Mouse (Mus musculus): ENCODE data around the gene Gm10053. TPM values are rescaled to one million over a fixed set of nuclear protein-coding genes. Genes with fewer than 3 reads are reported as not detected.
A peak's percentile ranks its signal among the peaks of the same experiment; 100 is the strongest.

Gene Gm10053
- total RNA-seq, 2 experiments from 2014 or later: 512 to 650 TPM

DNA sequence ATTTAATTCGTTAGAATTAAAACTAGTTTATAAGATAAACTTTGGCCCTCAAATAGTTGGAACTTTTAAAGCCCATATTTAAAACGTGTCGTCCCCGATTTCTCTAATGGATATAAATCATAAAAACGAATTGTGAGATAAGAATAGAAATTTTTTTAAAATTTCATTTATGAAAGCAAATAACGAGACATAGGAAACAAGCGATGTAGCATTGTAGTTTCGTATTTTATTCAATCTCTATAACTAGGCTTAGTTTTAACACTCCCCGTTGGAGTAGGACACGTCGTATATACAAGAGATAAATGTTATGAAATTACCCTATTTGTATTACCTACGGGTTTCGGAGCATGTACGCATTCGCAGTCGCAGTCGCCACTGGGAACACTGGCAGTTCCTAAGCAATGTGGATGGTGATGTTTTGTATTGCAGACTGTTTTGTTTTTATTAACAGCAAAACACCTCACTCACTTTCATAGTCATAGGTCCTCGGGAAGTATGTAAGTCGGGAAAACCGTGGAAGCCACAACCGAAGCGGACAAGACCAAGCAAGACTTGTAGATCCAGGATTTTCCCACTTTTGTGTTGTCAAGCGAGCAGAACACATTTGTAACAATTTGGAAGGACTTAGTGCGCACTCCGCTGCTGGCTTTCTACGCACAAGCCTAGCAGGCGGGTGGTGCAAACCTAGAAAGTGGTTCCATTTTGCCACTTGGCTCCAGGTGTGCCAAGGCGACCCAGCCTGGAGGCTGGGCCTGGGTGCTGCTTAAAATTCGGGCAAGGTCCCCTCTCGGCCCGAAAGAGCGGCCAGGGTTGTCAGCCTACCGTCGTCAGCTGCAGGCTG is 23.5 kb downstream of the Gm10053 start:
- no peak for DNase-seq
- intact Hi-C loops (cut with DNase I; ENCODE audit: low total_unique reads): no loop called here

GRCm38 (mm10) chr19:24899578-24900544 is 24.4 kb downstream of the Gm10053 start:
- DNase-seq: peak; percentile 9
- intact Hi-C loops (cut with DNase I; ENCODE audit: low total_unique reads): no loop called here

- DNase-seq: no peak
- intact Hi-C loops (cut with DNase I; ENCODE audit: low total_unique reads): no loop called here
Observed at GRCm38 (mm10) chr19:24900581-24901220, 25.2 kb downstream of the Gm10053 start, which contains the start of gene Foxd4. TSS of gene Foxd4 (minus strand) at chr19:24901197.

- intact Hi-C loops (cut with DNase I; ENCODE audit: low total_unique reads): no loop called here
- no peak for DNase-seq
Observed at GRCm38 (mm10) chr19:24901666-24902065, 26.2 kb downstream of the Gm10053 start.

DNA sequence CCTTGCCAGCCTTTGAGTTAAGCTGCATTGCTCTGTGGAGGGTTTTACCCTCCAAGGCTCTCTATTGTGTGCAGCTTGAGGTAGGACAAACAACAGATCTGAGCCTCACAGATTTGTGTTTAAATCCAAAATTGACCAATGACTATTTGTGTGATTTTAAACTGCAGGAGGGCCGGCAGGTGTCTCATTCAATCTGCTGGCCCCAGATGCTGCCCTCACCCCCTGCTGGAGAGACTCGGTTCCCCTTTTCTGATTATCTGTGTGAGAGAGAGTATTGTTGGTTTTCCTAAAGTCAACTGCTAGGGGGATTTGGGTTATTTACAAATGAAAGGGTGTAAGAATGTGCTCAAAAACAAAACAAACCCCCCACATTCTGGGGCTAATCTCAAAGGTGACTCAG is 26.8 kb downstream of the Gm10053 start:
- intact Hi-C loops (cut with DNase I; ENCODE audit: low total_unique reads): no loop called here

DNA sequence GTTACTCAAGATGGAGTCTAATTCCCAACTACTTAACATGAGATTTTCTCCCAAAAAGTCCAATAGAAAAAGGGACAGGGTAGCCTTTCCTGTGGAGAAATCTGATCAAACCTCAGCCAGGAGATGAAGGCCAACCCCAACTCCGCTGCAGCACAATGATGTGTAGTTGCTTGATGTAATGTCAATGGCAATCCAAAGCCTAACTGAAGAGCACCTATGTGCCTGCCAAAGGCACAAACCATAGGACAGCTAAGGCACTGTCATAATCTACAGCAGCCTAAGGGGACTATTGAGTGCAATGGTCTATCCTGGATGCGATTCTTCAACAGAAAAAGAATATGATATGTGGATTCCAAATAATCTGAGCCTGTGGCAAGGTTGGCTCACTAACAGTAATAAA is 27.3 kb downstream of the Gm10053 start:
- intact Hi-C loops (cut with DNase I; ENCODE audit: low total_unique reads): no loop called here
- no peak for DNase-seq

More for the DNA sequence above, 26.8 kb downstream of the Gm10053 start:
- DNase-seq: no peak

DNA sequence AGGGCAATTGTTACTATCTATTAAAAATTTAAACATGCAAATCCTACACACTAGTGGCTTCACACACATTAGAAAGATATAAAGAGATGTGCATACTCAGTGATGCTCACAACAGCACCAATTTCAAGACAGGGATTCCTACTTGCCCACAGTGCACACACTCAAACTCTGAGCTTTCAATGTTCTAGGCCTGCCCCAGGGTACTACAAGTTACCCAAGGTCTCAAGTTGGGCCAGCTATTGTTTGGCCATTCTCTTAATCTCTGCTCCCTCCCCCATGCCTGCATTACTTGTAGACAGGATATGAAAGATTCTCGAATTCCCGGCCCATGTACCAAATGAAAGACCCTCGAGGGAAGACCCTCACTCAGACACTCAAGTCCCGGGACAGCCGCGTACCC is 32.2 kb downstream of the Gm10053 start:
- intact Hi-C loops (cut with DNase I; ENCODE audit: low total_unique reads): no loop called here

DNA sequence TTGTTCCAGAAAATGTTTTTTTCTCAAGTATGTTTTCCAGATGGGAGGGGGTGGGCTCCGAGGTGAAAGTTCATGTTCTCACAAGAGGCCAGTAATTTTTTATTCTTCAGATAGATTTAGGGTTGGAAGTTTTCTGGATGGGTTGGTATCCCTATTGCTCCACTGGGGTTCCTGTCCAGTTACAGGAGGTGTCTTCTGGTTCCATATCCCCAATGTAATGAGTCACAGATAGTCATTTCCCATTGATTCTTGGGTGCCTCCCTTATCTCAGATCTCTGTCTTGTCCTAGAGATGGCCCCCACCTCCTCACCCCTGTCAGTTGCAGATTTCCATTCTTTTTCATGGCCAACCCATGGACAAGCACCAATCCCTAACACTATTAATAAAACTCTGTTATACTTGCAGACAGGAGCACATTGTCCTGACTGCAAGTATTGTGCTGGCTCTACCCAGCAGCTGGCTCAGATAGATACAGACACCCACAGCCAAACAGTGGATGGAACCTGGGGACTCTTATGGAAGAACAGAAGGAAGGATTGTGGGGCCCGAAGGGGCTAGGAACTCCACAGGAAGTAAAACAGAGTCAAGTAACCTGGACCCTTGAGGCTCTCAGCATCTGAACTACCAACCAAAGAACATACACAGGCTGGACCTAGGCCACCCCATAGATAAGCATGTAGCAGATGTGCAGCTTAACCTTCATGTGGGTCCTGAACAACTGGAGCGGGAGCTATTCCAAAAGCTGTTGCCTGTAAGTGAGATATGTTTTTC is 33.1 kb downstream of the Gm10053 start:
- DNase-seq: no peak
- intact Hi-C loops (cut with DNase I; ENCODE audit: low total_unique reads): no loop called here

More for the DNA sequence above, 32.2 kb downstream of the Gm10053 start:
- no peak for DNase-seq

GRCm38 (mm10) chr19:24920866-24921265 is 45.4 kb downstream of the Gm10053 start:
- intact Hi-C loops (cut with DNase I; ENCODE audit: low total_unique reads): no loop called here
- DNase-seq: no peak

Other genes with a start within 250 kb of the Gm10053 start
- under 1 TPM; 0.06 to 0.24 TPM for gene Tmem252, start 201.7 kb upstream of the Gm10053 start, total RNA-seq (2021)
- gene Pgm5, start 13.8 kb upstream of the Gm10053 start, total RNA-seq (2021): 10 to 100 TPM; 15.8 to 24.1 TPM
- gene Foxd4, start 25.5 kb downstream of the Gm10053 start, total RNA-seq (2021): not detected
- 10 to 100 TPM; 10.4 to 11.0 TPM for gene Cbwd1, start 85.9 kb downstream of the Gm10053 start, total RNA-seq (2021)
- gene Dock8, start 123.8 kb downstream of the Gm10053 start, total RNA-seq (2021): 1 to 10 TPM; 1.8 to 2.6 TPM

All from gastrocnemius, postnatal 14 days (tissue).